Mouse (Mus musculus): ENCODE data around the gene Gmeb1. TPM values are rescaled to one million over a fixed set of nuclear protein-coding genes. Genes with fewer than 3 reads are reported as not detected.

The Gmeb1 gene
- polyA plus RNA-seq (2017; shearing (Covaris generic)): 5.5 TPM

GRCm38 (mm10) chr4:132261514-132262357 is at the start of gene Gmeb1:
TSS of gene Gmeb1 (minus strand) at chr4:132261602.

GRCm38 (mm10) chr4:132302939-132303479 is 41.6 kb upstream of the Gmeb1 start, which contains the start of gene Rab42:
TSS of gene Rab42 (minus strand) at chr4:132303385.

GRCm38 (mm10) chr4:132274156-132274862 is 12.9 kb upstream of the Gmeb1 start, which contains the start of gene Taf12:
TSS of gene Taf12 (plus strand) at chr4:132274375.

GRCm38 (mm10) chr4:132211953-132212734 is 49.3 kb downstream of the Gmeb1 start, which contains the start of gene Ythdf2:
TSS of gene Ythdf2 (minus strand) at chr4:132212303.

Other genes with a start within 250 kb of the Gmeb1 start
- gene Gm10300, start 186.9 kb downstream of the Gmeb1 start, polyA plus RNA-seq (2017; shearing (Covaris generic)): not detected
- gene Epb41, start 186.3 kb downstream of the Gmeb1 start, polyA plus RNA-seq (2017; shearing (Covaris generic)): 94.9 TPM
- gene Oprd1, start 117.1 kb downstream of the Gmeb1 start, polyA plus RNA-seq (2017; shearing (Covaris generic)): 0.07 TPM
- 128 TPM for gene Ythdf2, start 49.3 kb downstream of the Gmeb1 start, polyA plus RNA-seq (2017; shearing (Covaris generic))
- 97.0 TPM for gene Taf12, start 12.8 kb upstream of the Gmeb1 start, polyA plus RNA-seq (2017; shearing (Covaris generic))
- 0.39 TPM for gene Rab42, start 41.8 kb upstream of the Gmeb1 start, polyA plus RNA-seq (2017; shearing (Covaris generic))
- gene Trnau1ap, start 67.9 kb upstream of the Gmeb1 start, polyA plus RNA-seq (2017; shearing (Covaris generic)): 55.5 TPM
- 37.0 TPM for gene Rcc1, start 92.0 kb upstream of the Gmeb1 start, polyA plus RNA-seq (2017; shearing (Covaris generic))
- 3.7 TPM for gene Phactr4, start 160.9 kb upstream of the Gmeb1 start, polyA plus RNA-seq (2017; shearing (Covaris generic))
- 32.0 TPM for gene Med18, start 202.3 kb upstream of the Gmeb1 start, polyA plus RNA-seq (2017; shearing (Covaris generic))
- gene Sesn2, start 248.9 kb upstream of the Gmeb1 start, polyA plus RNA-seq (2017; shearing (Covaris generic)): 13.8 TPM

All from inflammation-experienced regulatory T-cells, adult 16 weeks (primary cell).